Mouse (Mus musculus) frontal cortex, adult (tissue): Measurements from ENCODE around the gene Olfr768.
"Not testable (repeated sequence)": the region's sequence is repeated elsewhere in the genome, so short reads cannot be mapped to it uniquely, and the experiment has no call there.

ENCODE experiments used
- ATAC-seq: cut with Nextera tagmentation; 2 replicates; pipeline ENCODE4 v1.9.2; 2017; ENCODE audit warnings: mild to moderate bottlenecking, moderate library complexity, mixed read lengths; ENCODE audit not compliant: low TSS enrichment

The Olfr768 gene

DNA sequence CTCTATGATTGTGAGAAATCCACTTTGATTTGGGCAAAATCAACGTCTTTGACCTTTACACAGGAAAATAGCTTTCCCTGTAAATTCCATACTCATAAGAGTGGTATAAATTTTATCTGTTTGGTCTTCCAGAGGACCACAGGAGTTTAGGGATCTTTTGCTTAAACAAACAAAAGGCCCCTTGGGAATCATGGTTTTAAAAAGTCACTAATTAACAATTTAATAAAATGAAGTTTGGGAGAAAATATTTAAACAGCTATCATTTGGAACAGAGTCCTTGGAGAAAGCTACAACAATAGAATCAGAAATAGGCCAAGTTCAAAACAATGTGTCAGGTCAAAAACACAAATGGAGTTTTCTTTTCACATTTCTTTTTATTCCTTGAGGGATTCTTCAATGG is at the start of gene Olfr768:
TSS of gene Olfr768 (minus strand) at position 101 of the 400 bp plus-strand sequence.
- no peak for ATAC-seq

GRCm38 (mm10) chr10:129138898-129139297 is 39.7 kb upstream of the Olfr768 start, which contains the start of gene Olfr770:
Olfr770 (minus strand) TSS chr10:129138998.
- no peak for ATAC-seq

DNA sequence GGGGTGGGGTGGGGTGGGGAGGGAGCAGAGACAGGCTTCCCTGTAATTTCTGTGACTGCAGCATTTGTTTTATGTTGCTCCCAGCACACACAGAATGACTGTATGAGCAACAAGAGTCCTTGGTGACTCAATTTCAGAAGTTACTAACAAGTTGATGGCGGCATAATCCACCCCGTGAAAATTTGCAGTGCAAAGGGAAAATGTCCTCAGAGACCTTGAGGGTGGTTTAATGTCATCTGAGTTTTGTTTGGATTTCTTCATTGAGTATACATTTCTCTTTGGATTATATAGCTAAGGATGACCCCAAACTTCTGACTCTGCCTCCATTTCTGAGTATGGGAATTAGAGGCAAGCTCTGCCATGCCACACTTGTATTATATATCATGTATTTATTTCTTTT is 18.6 kb upstream of the Olfr768 start, which contains the start of gene Olfr769:
TSS of gene Olfr769 (minus strand) at position 101 of the 400 bp plus-strand sequence.
- ATAC-seq = no peak

GRCm38 (mm10) chr10:129115146-129115545 is 16.0 kb upstream of the Olfr768 start:
- ATAC-seq = no peak

GRCm38 (mm10) chr10:129101231-129101630 is 2.1 kb upstream of the Olfr768 start:
- no peak for ATAC-seq

- ATAC-seq = not testable (repeated sequence)
These were observed 16.4 kb downstream of the Olfr768 start, which contains the start of gene Olfr767 for GRCm38 (mm10) chr10:129082810-129083209. Olfr767 (minus strand) TSS chr10:129082910.

DNA sequence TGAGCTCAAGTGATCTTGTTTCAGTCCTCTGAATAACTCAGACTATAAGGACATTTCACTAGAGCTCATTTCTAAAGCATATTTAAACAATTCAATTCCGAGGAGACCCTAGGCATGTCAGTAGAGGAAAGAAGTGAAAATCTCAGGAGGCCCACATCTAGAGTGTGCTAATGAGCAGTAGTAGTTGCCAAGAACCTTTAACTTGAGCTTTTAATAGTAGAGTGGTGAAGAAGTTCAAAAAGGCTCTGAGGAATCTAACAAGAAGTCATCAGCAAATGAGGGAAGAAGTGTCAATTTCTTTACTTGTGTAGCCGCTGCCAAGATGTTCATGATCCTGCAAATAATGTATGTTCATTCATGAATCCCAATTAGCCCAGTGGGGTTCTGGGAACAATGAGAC is 30.3 kb downstream of the Olfr768 start, which contains the start of gene Olfr766-ps1:
TSS of gene Olfr766-ps1 (minus strand) at position 101 of the 400 bp plus-strand sequence.
- no peak for ATAC-seq

DNA sequence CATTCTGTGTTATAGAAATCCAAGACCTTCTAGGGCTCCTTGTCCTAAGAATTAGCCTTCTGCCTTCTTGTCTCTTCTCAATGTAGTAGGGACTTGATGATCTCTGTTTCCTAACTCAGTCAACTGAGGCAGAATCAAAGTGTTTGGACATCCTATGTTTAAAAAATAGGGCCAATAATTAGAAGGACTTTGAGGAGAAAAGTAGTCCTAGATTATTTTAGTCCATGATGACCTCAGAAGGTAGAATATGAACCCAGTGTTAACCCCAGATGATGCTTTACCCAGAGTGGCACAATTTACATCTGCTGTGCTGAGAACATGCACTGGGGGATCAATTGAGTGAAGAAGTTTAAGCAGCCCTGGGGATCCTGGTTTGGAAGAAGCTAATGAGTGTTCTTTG is 49.3 kb downstream of the Olfr768 start, which contains the start of gene Olfr765:
TSS of gene Olfr765 (minus strand) at position 101 of the 400 bp plus-strand sequence.
- not testable (repeated sequence) for ATAC-seq
